Mouse (Mus musculus) C2C12 (cell line): ENCODE results near the gene Hsp90ab1.

Experiments used
- CTCF ChIP-seq: IDR thresholded peaks from one replicate; pipeline ENCODE4 v1.5.1; 2011; ENCODE audit not compliant: control insufficient read depth, insufficient read depth, insufficient read length
- MAX ChIP-seq: IDR thresholded peaks from one replicate; pipeline ENCODE4 v1.6.1; 2011; ENCODE audit warnings: mild to moderate bottlenecking, control low read depth
- MYOD1 ChIP-seq: IDR thresholded peaks from one replicate; pipeline ENCODE4 v1.6.1; 2011; ENCODE audit warnings: low read depth; ENCODE audit not compliant: control insufficient read depth, insufficient read length
- USF1 ChIP-seq: IDR thresholded peaks from one replicate; pipeline ENCODE4 v1.6.1; 2011; ENCODE audit warnings: low read depth, mild to moderate bottlenecking, control low read depth, moderate library complexity

- TF ChIP-seq CTCF = no peak
- no peak for TF ChIP-seq USF1
- TF ChIP-seq MYOD1 = no peak
- TF ChIP-seq MAX = no peak
Measured at GRCm38 (mm10) chr17:45554420-45554819, 18.7 kb downstream of the Hsp90ab1 start.
